Mouse (Mus musculus): ENCODE data around the gene Scamp1. TPM values are rescaled to one million over a fixed set of nuclear protein-coding genes. Genes with fewer than 3 reads are reported as not detected.

Gene Scamp1
- total RNA-seq, 1 experiment = 15.5 TPM

- no peaks in the 10 kb centered on the region for H3K9me3 ChIP-seq (ENCODE audit: control insufficient read depth, insufficient read depth, low read depth, low read length)
- DNase-seq (ENCODE audit: low read depth, low spot score) = no peak
- H3K9ac ChIP-seq (ENCODE audit: insufficient read depth, low read depth, low read length, poor library complexity, severe bottlenecking) = no peak overlapping the region
- in situ Hi-C loops (cut with MboI; ENCODE audit: low sequenced_read_pairs in 2 of 2, unreplicated experiment in 2 of 2) = no loop called here
- TF ChIP-seq ZC3H11A (IDR thresholded peaks at IDR 0.05; ENCODE audit: borderline replicate concordance, low read depth, low read length) (no peak), MAFK (IDR thresholded peaks at IDR 0.05; ENCODE audit: insufficient read depth, low read depth, low read length) (no peak), HCFC1 (IDR thresholded peaks at IDR 0.05; ENCODE audit: borderline replicate concordance, insufficient read depth, low read length) (no peak), CHD2 (IDR thresholded peaks at IDR 0.05; ENCODE audit: low read depth, low read length) (no peak), ZNF384 (IDR thresholded peaks at IDR 0.05; ENCODE audit: low read depth, low read length) (no peak)
- no peak overlapping the region for H3K4me3 ChIP-seq (ENCODE audit: insufficient read depth in 1 of 2, low read depth in 1 of 2, low read length in 2 of 2, poor library complexity in 1 of 2, severe bottlenecking in 1 of 2)
- H3K27ac ChIP-seq (ENCODE audit: insufficient read depth, low read depth, low read length, poor library complexity, severe bottlenecking) = no peak overlapping the region
- peaks cover 0 to 14% of the 10 kb centered on the region in 2 experiments; a peak in 2 of 4 replicates for H3K4me1 ChIP-seq (ENCODE audit: control insufficient read depth in 2 of 2, insufficient read depth in 2 of 2, low read length in 2 of 2, poor library complexity in 1 of 2)
- H3K36me3 ChIP-seq (ENCODE audit: control insufficient read depth, insufficient read depth, low read length, poor library complexity, severe bottlenecking) = peaks cover 2% of the 10 kb centered on the region; the same call in 1 of the 2 replicates
These were observed 14.4 kb downstream of the Scamp1 start for GRCm38 (mm10) chr13:94271284-94271683.

GRCm38 (mm10) chr13:94268201-94268600 lies 17.5 kb downstream of the Scamp1 start:
- DNase-seq (ENCODE audit: low read depth, low spot score) = no peak
- H3K9me3 ChIP-seq (ENCODE audit: control insufficient read depth, insufficient read depth, low read depth, low read length) = no peaks in the 10 kb centered on the region
- TF ChIP-seq MAFK (IDR thresholded peaks at IDR 0.05; ENCODE audit: insufficient read depth, low read depth, low read length) = no peak
- TF ChIP-seq CHD2 (IDR thresholded peaks at IDR 0.05; ENCODE audit: low read depth, low read length) = no peak
- no peak overlapping the region for H3K4me3 ChIP-seq (ENCODE audit: insufficient read depth in 1 of 2, low read depth in 1 of 2, low read length in 2 of 2, poor library complexity in 1 of 2, severe bottlenecking in 1 of 2)
- H3K36me3 ChIP-seq (ENCODE audit: control insufficient read depth, insufficient read depth, low read length, poor library complexity, severe bottlenecking) = peaks cover 2% of the 10 kb centered on the region; the same call in 1 of the 2 replicates
- no peak overlapping the region for H3K9ac ChIP-seq (ENCODE audit: insufficient read depth, low read depth, low read length, poor library complexity, severe bottlenecking)
- H3K27ac ChIP-seq (ENCODE audit: insufficient read depth, low read depth, low read length, poor library complexity, severe bottlenecking) = no peak overlapping the region
- in situ Hi-C loops (cut with MboI; ENCODE audit: low sequenced_read_pairs in 2 of 2, unreplicated experiment in 2 of 2) = no loop called here
- peaks cover 0 to 18% of the 10 kb centered on the region in 2 experiments; a peak in 2 of 4 replicates for H3K4me1 ChIP-seq (ENCODE audit: control insufficient read depth in 2 of 2, insufficient read depth in 2 of 2, low read length in 2 of 2, poor library complexity in 1 of 2)

GRCm38 (mm10) chr13:94267190-94267589 lies 18.5 kb downstream of the Scamp1 start:
- DNase-seq (ENCODE audit: low read depth, low spot score) = no peak
- TF ChIP-seq HCFC1 (IDR thresholded peaks at IDR 0.05; ENCODE audit: borderline replicate concordance, insufficient read depth, low read length) (no peak), ZC3H11A (IDR thresholded peaks at IDR 0.05; ENCODE audit: borderline replicate concordance, low read depth, low read length) (no peak), CHD2 (IDR thresholded peaks at IDR 0.05; ENCODE audit: low read depth, low read length) (no peak)
- no peak overlapping the region for H3K4me3 ChIP-seq (ENCODE audit: insufficient read depth in 1 of 2, low read depth in 1 of 2, low read length in 2 of 2, poor library complexity in 1 of 2, severe bottlenecking in 1 of 2)
- H3K9ac ChIP-seq (ENCODE audit: insufficient read depth, low read depth, low read length, poor library complexity, severe bottlenecking) = no peak overlapping the region
- no peak overlapping the region for H3K27ac ChIP-seq (ENCODE audit: insufficient read depth, low read depth, low read length, poor library complexity, severe bottlenecking)
- H3K9me3 ChIP-seq (ENCODE audit: control insufficient read depth, insufficient read depth, low read depth, low read length) = no peaks in the 10 kb centered on the region
- in situ Hi-C loops (cut with MboI; ENCODE audit: low sequenced_read_pairs in 2 of 2, unreplicated experiment in 2 of 2) = no loop called here
- H3K4me1 ChIP-seq (ENCODE audit: control insufficient read depth in 2 of 2, insufficient read depth in 2 of 2, low read length in 2 of 2, poor library complexity in 1 of 2) = peaks cover 0 to 18% of the 10 kb centered on the region in 2 experiments; a peak in 2 of 4 replicates
- peaks cover 2% of the 10 kb centered on the region; the same call in 1 of the 2 replicates for H3K36me3 ChIP-seq (ENCODE audit: control insufficient read depth, insufficient read depth, low read length, poor library complexity, severe bottlenecking)

- TF ChIP-seq ZC3H11A (IDR thresholded peaks at IDR 0.05; ENCODE audit: borderline replicate concordance, low read depth, low read length) (no peak), CHD2 (IDR thresholded peaks at IDR 0.05; ENCODE audit: low read depth, low read length) (no peak), HCFC1 (IDR thresholded peaks at IDR 0.05; ENCODE audit: borderline replicate concordance, insufficient read depth, low read length) (no peak), ZNF384 (IDR thresholded peaks at IDR 0.05; ENCODE audit: low read depth, low read length) (no peak), MAFK (IDR thresholded peaks at IDR 0.05; ENCODE audit: insufficient read depth, low read depth, low read length) (no peak)
- H3K4me3 ChIP-seq (ENCODE audit: insufficient read depth in 1 of 2, low read depth in 1 of 2, low read length in 2 of 2, poor library complexity in 1 of 2, severe bottlenecking in 1 of 2) = no peak overlapping the region
- DNase-seq (ENCODE audit: low read depth, low spot score) = no peak
- H3K27ac ChIP-seq (ENCODE audit: insufficient read depth, low read depth, low read length, poor library complexity, severe bottlenecking) = no peak overlapping the region
- H3K4me1 ChIP-seq (ENCODE audit: control insufficient read depth in 2 of 2, insufficient read depth in 2 of 2, low read length in 2 of 2, poor library complexity in 1 of 2) = peaks cover 0 to 14% of the 10 kb centered on the region in 2 experiments; a peak in 2 of 4 replicates
- H3K9ac ChIP-seq (ENCODE audit: insufficient read depth, low read depth, low read length, poor library complexity, severe bottlenecking) = no peak overlapping the region
- in situ Hi-C loops (cut with MboI; ENCODE audit: low sequenced_read_pairs in 2 of 2, unreplicated experiment in 2 of 2) = no loop called here
- H3K36me3 ChIP-seq (ENCODE audit: control insufficient read depth, insufficient read depth, low read length, poor library complexity, severe bottlenecking) = peaks cover 2% of the 10 kb centered on the region; the same call in 1 of the 2 replicates
- no peaks in the 10 kb centered on the region for H3K9me3 ChIP-seq (ENCODE audit: control insufficient read depth, insufficient read depth, low read depth, low read length)
These were observed 19.1 kb downstream of the Scamp1 start for GRCm38 (mm10) chr13:94266530-94266929.

GRCm38 (mm10) chr13:94265291-94265690 lies 20.4 kb downstream of the Scamp1 start:
- in situ Hi-C loops (cut with MboI; ENCODE audit: low sequenced_read_pairs in 2 of 2, unreplicated experiment in 2 of 2) = no loop called here
- TF ChIP-seq ZNF384 (IDR thresholded peaks at IDR 0.05; ENCODE audit: low read depth, low read length) (0 out of 2 replicates have a peak, but pooled peaks have one; percentile 21), MAFK (IDR thresholded peaks at IDR 0.05; ENCODE audit: insufficient read depth, low read depth, low read length) (no peak)
- no peaks in the 10 kb centered on the region for H3K9me3 ChIP-seq (ENCODE audit: control insufficient read depth, insufficient read depth, low read depth, low read length)
- no peak overlapping the region for H3K4me3 ChIP-seq (ENCODE audit: insufficient read depth in 1 of 2, low read depth in 1 of 2, low read length in 2 of 2, poor library complexity in 1 of 2, severe bottlenecking in 1 of 2)
- no peak for DNase-seq (ENCODE audit: low read depth, low spot score)
- peaks cover 0 to 12% of the 10 kb centered on the region in 2 experiments; a peak in 3 of 4 replicates for H3K4me1 ChIP-seq (ENCODE audit: control insufficient read depth in 2 of 2, insufficient read depth in 2 of 2, low read length in 2 of 2, poor library complexity in 1 of 2)
- H3K9ac ChIP-seq (ENCODE audit: insufficient read depth, low read depth, low read length, poor library complexity, severe bottlenecking) = no peak overlapping the region
- H3K27ac ChIP-seq (ENCODE audit: insufficient read depth, low read depth, low read length, poor library complexity, severe bottlenecking) = peak overlapping the region; percentile 18; the same call in 1 of the 2 replicates
- H3K36me3 ChIP-seq (ENCODE audit: control insufficient read depth, insufficient read depth, low read length, poor library complexity, severe bottlenecking) = no peaks in the 10 kb centered on the region
